Mouse (Mus musculus) gastrocnemius, postnatal 4 days (tissue): ENCODE data around the gene Ndufaf4. TPM values are rescaled to one million over a fixed set of nuclear protein-coding genes. Genes with fewer than 3 reads are reported as not detected.

Source experiments
- total RNA-seq, 2 experiments: library from RNA; stranded (reverse); gene quantifications; 2 replicates each; pipeline ENCODE4 v1.2.3; 2021

The Ndufaf4 gene
- total RNA-seq, 2 experiments from 2014 or later, result 23.0 to 25.4 TPM

Other genes starting within 250 kb of the Ndufaf4 start
- under 1 TPM; 0.39 to 0.62 TPM for gene Klhl32, start 47.0 kb upstream of the Ndufaf4 start, total RNA-seq
- 1 to 10 TPM; 4.0 to 4.9 TPM for gene Gpr63, start 68.3 kb downstream of the Ndufaf4 start, total RNA-seq